Mouse (Mus musculus) erythroblast, adult 5-6 weeks (primary cell): ENCODE results near the gene Vmn1r95. TPM values are rescaled to one million over a fixed set of nuclear protein-coding genes. Genes with fewer than 3 reads are reported as not detected.
"Not testable (repeated sequence)": the region's sequence is repeated elsewhere in the genome, so short reads cannot be mapped to it uniquely, and the experiment has no call there.

ENCODE experiments used
- ATAC-seq: replicated peaks from 2 replicates; pipeline ENCODE4 v1.8.0; 2016; ENCODE audit warnings: moderate number of reproducible peaks, mild to moderate bottlenecking, moderate TSS enrichment, inconsistent platforms; ENCODE audit not compliant: poor library complexity, low FRiP score, severe bottlenecking
- total RNA-seq, 2 experiments: library from RNA; stranded (forward) in 1 of 2; stranded (reverse) in 1 of 2; fragments of 150-400 nt in 1 of 2; fragments of 200-764, 138-1000 nt in 1 of 2; gene quantifications; 2 replicates each; pipeline versions ENCODE4 v1.2.3 to v1.2.4; 2015 to 2017; ENCODE audit warnings: low replicate concordance in 2 of 2

Vmn1r95 gene
- total RNA-seq (2015; ENCODE audit: low replicate concordance) (not detected in 2 replicates), total RNA-seq (2017; ENCODE audit: low replicate concordance) (not detected in 2 replicates)

- not testable (repeated sequence) for ATAC-seq
These were observed at the start of gene Vmn1r95 for GRCm38 (mm10) chr7:20193410-20193809. TSS of gene Vmn1r95 (plus strand) at chr7:20193710.

GRCm38 (mm10) chr7:20168277-20168676 is 25.2 kb upstream of the Vmn1r95 start, which contains the start of gene Vmn1r94:
TSS of gene Vmn1r94 (minus strand) at chr7:20168377.
- ATAC-seq, result not testable (repeated sequence)

- ATAC-seq, result not testable (repeated sequence)
These were observed 12.0 kb downstream of the Vmn1r95 start, which contains the start of gene Gm6164 for GRCm38 (mm10) chr7:20205507-20205906. TSS of gene Gm6164 (minus strand) at chr7:20205607.

DNA sequence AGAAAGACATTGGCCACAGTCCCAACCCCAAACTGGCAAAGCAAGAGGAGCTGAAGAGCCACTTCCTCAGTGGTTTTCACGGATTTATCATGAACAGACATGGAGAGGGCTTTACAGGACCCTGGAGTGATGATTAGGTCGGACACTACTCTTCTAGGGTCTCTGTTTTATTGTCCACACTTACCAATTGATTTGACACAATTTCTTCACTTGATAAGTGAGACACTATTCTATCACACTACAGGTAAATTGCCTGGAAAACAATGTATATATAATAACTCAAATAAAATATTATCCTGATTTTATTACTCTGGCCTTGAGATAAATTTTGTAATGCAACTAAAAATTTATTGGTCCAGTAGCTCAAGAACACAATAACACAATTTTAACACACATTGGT is 40.2 kb downstream of the Vmn1r95 start, which contains the start of gene Gm4498:
TSS of gene Gm4498 (minus strand) at position 101 of the 400 bp plus-strand sequence.
- not testable (repeated sequence) for ATAC-seq

Other genes with a start within 250 kb of the Vmn1r95 start
- gene Igsf23, start 243.0 kb upstream of the Vmn1r95 start, total RNA-seq (2015; ENCODE audit: low replicate concordance), result not detected in 2 replicates
- gene Igsf23, start 243.0 kb upstream of the Vmn1r95 start, total RNA-seq (2017; ENCODE audit: low replicate concordance), result not detected in 2 replicates
- gene Ceacam20, start 228.3 kb upstream of the Vmn1r95 start, total RNA-seq (2015; ENCODE audit: low replicate concordance), result not detected in 2 replicates
- not detected in 2 replicates for gene Ceacam20, start 228.3 kb upstream of the Vmn1r95 start, total RNA-seq (2017; ENCODE audit: low replicate concordance)
- not detected in 2 replicates for gene Nlrp9b, start 202.2 kb upstream of the Vmn1r95 start, total RNA-seq (2015; ENCODE audit: low replicate concordance)
- gene Nlrp9b, start 202.2 kb upstream of the Vmn1r95 start, total RNA-seq (2017; ENCODE audit: low replicate concordance), result not detected in 2 replicates
- gene Vmn1r91, start 94.0 kb upstream of the Vmn1r95 start, total RNA-seq (2015; ENCODE audit: low replicate concordance), result not detected in 2 replicates
- gene Vmn1r91, start 94.0 kb upstream of the Vmn1r95 start, total RNA-seq (2017; ENCODE audit: low replicate concordance), result not detected in 2 replicates
- gene Gm16442, start 71.1 kb upstream of the Vmn1r95 start, total RNA-seq (2015; ENCODE audit: low replicate concordance), result not detected in 2 replicates
- gene Gm16442, start 71.1 kb upstream of the Vmn1r95 start, total RNA-seq (2017; ENCODE audit: low replicate concordance), result not detected in 2 replicates
- gene Vmn1r93, start 54.6 kb upstream of the Vmn1r95 start, total RNA-seq (2015; ENCODE audit: low replicate concordance), result not detected in 2 replicates
- not detected in 2 replicates for gene Vmn1r93, start 54.6 kb upstream of the Vmn1r95 start, total RNA-seq (2017; ENCODE audit: low replicate concordance)
- not detected in 2 replicates for gene Vmn1r94, start 25.3 kb upstream of the Vmn1r95 start, total RNA-seq (2015; ENCODE audit: low replicate concordance)
- gene Vmn1r94, start 25.3 kb upstream of the Vmn1r95 start, total RNA-seq (2017; ENCODE audit: low replicate concordance), result not detected in 2 replicates
- gene Gm6164, start 11.9 kb downstream of the Vmn1r95 start, total RNA-seq (2015; ENCODE audit: low replicate concordance), result not detected in 2 replicates
- gene Gm6164, start 11.9 kb downstream of the Vmn1r95 start, total RNA-seq (2017; ENCODE audit: low replicate concordance), result not detected in 2 replicates
- not detected in 2 replicates for gene Gm4498, start 40.1 kb downstream of the Vmn1r95 start, total RNA-seq (2015; ENCODE audit: low replicate concordance)
- not detected in 2 replicates for gene Gm4498, start 40.1 kb downstream of the Vmn1r95 start, total RNA-seq (2017; ENCODE audit: low replicate concordance)
- gene Gm5890, start 69.1 kb downstream of the Vmn1r95 start, total RNA-seq (2015; ENCODE audit: low replicate concordance), result not detected in 2 replicates
- not detected in 2 replicates for gene Gm5890, start 69.1 kb downstream of the Vmn1r95 start, total RNA-seq (2017; ENCODE audit: low replicate concordance)
- gene Gm4133, start 140.4 kb downstream of the Vmn1r95 start, total RNA-seq (2015; ENCODE audit: low replicate concordance), result not detected in 2 replicates
- gene Gm4133, start 140.4 kb downstream of the Vmn1r95 start, total RNA-seq (2017; ENCODE audit: low replicate concordance), result not detected in 2 replicates
- not detected in 2 replicates for gene Gm5728, start 181.7 kb downstream of the Vmn1r95 start, total RNA-seq (2015; ENCODE audit: low replicate concordance)
- gene Gm5728, start 181.7 kb downstream of the Vmn1r95 start, total RNA-seq (2017; ENCODE audit: low replicate concordance), result not detected in 2 replicates
- gene Vmn1r100, start 224.2 kb downstream of the Vmn1r95 start, total RNA-seq (2015; ENCODE audit: low replicate concordance), result not detected in 2 replicates
- not detected in 2 replicates for gene Vmn1r100, start 224.2 kb downstream of the Vmn1r95 start, total RNA-seq (2017; ENCODE audit: low replicate concordance)
- not detected in 2 replicates for gene Vmn1r101, start 248.9 kb downstream of the Vmn1r95 start, total RNA-seq (2015; ENCODE audit: low replicate concordance)
- gene Vmn1r101, start 248.9 kb downstream of the Vmn1r95 start, total RNA-seq (2017; ENCODE audit: low replicate concordance), result not detected in 2 replicates